Mouse (Mus musculus): ENCODE measurements at regions not wholly inside any gene's neighbourhood (a gene's known extent, or its start where the extent isn't known, plus 50 kb on each side); places are given as distances from the start of the nearest gene placed in this dataset.
A peak's percentile ranks its signal among the peaks of the same experiment; 100 is the strongest.

DNA sequence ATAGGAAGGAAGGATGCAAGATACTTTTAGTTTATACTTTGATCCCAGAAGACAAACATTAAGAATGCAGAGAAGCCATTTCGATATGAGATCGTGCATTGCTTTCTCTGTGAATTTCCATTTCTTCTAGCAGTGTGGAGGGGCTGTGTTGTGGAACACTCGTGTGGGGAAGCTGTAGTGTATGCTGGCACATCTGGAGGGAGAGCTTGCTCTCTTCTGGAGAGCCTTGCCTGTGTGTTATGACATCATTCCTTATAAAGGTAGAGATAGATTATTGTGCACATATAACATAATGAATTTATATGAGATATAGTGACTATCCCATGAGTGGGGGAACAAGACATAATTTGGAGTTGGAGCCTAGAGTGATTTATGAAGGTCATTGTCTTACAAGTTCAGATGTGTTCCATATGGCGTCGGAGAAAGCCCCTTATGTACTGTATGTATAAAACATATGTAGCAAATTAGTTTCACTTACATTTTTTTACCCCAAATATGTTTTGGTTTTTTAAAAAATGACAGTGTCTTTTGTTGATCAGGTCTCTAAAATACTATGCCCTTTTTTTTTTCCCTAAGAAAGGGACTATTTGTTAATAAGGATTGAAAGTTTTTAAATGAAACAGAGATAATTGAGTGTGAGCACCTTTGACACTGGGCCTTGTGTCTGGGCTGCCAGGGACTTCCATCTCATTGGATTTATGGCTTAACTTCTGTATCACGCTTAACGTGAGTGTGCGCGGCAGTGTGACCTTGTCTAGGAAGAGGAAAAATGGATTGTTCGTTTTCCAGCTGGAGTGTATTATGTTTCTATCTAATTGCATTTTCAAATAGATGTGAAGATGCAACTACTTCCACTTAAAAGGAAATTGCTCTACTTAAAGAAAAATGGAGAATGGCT lies 230.8 kb downstream of the Papss1 start:
- ATAC-seq (replicated peaks; ENCODE audit: low read depth, poor library complexity, severe bottlenecking), result no peak

DNA sequence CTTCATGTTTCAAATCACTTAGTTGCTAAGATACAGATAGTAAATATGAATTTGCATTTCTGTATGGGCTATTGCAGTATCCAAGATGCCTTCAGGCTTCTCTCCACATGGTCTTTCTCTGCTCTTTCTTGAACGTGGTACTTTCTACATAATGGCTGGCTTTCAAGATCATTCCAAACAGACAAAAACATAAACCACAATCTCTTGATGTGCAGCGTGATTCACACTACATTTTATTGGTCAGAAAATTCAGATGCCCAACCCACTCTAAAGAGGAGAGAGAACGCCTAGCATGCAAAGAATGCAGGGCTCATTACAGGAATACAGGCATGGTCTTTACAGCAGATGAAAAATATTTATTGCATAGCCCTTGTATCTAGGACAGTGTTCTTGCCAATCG lies 235.2 kb downstream of the Papss1 start:
- no peak for ATAC-seq (replicated peaks; ENCODE audit: low read depth, poor library complexity, severe bottlenecking)

DNA sequence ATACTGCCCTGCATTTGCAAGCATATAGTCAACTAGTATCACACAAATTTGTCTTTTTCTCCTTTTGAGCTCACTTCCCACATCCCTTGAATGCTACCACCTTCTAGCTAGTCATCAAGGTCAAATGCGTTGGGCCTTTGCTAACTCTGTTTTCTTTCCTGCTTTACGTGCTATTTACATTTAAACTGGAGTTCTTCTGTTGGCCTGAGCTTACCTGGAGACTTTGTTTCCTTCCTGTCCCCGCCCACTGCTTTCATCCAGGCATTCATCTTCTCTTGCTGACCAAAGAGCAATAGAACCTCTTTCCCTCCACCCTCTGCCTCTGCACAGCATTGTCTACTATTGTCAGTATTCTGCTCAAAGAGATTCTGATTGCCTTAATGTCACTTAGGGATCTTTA lies 237.0 kb downstream of the Papss1 start:
- no peak for ATAC-seq (replicated peaks; ENCODE audit: low read depth, poor library complexity, severe bottlenecking)

DNA sequence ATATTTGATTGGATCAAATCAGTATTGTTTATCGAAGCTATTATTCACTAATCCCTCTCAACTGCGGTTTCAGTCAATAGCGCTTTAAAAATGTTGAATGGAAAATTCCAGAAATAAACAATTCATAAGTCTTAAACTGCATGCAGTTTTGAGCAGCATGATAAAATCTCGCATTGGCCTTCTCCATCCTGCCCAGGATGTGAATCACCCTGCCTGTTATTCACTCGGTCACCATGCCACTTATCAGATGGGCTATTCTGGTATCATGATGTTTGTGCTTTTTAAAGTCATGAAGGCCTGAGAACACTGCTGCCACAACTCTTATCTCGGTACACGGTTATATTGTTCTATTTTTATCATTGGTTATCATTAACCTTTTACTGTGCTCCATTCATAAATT lies 238.3 kb downstream of the Papss1 start:
- ATAC-seq (replicated peaks; ENCODE audit: low read depth, poor library complexity, severe bottlenecking), result no peak

DNA sequence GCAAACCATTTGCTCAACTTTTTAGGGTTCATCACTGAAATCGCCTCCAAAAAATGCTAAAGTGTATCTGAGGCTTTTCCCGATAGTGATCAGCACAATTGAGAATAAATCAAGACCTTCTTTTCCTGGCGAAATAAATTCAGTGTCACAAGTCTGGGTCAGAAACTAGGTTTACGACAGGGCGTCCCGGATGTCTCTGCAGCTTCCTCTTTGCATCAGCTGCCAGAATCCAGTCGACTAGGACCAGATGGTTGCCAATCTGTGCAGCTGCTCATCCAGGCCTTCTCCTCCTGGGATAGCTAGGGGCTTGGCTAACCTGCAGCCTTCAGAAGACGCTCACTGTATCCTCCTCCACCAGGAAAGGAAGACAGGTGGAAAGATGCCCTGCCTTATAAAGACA lies 243.6 kb downstream of the Papss1 start:
- ATAC-seq (replicated peaks; ENCODE audit: low read depth, poor library complexity, severe bottlenecking), result no peak

GRCm38 (mm10) chr3:131812968-131813367 lies 248.4 kb downstream of the Papss1 start:
- no peak for ATAC-seq (replicated peaks; ENCODE audit: low read depth, poor library complexity, severe bottlenecking)

- ATAC-seq (replicated peaks; ENCODE audit: low read depth, poor library complexity, severe bottlenecking), result no peak
Measured at GRCm38 (mm10) chr3:131818806-131819205, 254.2 kb downstream of the Papss1 start.

DNA sequence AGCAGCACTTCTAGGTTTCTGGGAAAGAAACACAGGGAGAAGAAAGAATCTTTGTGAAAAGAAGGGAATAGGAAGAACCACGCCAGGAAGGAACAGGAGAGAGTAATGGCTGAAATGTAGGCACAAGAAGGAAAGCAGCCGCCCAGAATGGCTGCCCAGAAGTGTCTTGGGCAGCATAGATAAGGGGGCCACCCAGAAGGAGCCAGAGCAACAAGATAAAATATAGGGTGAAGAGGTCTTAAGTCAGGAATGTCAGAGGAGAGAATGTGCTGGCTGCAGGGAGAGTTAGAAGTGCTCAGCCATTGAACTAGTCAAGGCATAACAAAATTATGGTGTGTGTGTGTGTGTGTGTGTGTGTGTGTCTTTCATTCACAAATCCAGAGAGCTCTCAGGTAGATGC lies 227.7 kb upstream of the Dkk2 start:
- no peak for ATAC-seq (replicated peaks; ENCODE audit: low read depth, poor library complexity, severe bottlenecking)

DNA sequence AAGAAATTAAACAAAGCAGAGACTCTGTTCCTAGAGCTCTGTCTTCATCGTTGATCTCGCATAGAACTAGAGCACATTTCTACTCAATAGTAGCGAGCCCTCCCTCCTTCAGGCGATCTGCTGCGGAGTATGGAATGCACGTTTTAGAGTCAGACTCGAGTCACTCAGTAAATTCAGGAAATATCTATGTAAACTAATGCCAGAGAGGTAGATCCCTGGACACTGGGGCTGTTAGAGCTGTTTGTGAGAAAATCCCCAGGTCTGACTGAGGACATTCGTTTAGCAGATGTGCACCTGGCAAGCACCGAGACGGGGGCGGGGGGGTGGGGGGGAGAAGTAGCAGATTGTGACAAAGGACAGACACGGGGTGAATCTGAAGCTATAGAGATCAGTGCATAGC lies 226.0 kb upstream of the Dkk2 start:
- no peak for ATAC-seq (replicated peaks; ENCODE audit: low read depth, poor library complexity, severe bottlenecking)

GRCm38 (mm10) chr3:131865106-131865505 lies 220.0 kb upstream of the Dkk2 start:
- ATAC-seq (replicated peaks; ENCODE audit: low read depth, poor library complexity, severe bottlenecking), result no peak

GRCm38 (mm10) chr3:131867266-131867665 lies 217.8 kb upstream of the Dkk2 start:
- no peak for ATAC-seq (replicated peaks; ENCODE audit: low read depth, poor library complexity, severe bottlenecking)

- ATAC-seq (replicated peaks; ENCODE audit: low read depth, poor library complexity, severe bottlenecking), result peak; percentile 52; the same call in 1 of the 2 replicates
Measured at GRCm38 (mm10) chr3:131868219-131868964, 216.7 kb upstream of the Dkk2 start.

GRCm38 (mm10) chr3:131869306-131869705 lies 215.8 kb upstream of the Dkk2 start:
- no peak for ATAC-seq (replicated peaks; ENCODE audit: low read depth, poor library complexity, severe bottlenecking)

DNA sequence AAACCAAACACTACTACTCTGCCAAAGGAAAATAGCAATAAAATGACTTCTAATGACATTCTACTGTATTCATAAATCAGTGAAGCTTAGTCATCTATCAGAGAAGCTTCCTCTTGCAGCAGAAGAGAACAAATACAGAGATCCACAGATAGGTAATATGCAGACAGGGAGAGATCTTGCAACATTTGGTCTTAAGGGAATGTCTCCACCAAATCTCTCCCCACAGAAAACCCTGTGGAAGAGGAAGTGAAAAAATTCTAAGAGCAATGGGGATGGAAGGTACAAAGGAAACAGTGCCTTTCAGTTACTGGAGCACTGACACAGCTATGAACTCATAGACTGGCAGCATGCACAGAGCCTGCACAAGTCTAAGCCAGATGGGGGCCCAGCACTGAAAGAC lies 202.4 kb upstream of the Dkk2 start:
- ATAC-seq (replicated peaks; ENCODE audit: low read depth, poor library complexity, severe bottlenecking), result no peak

- 0 out of 2 replicates have a peak, but pooled peaks have one; percentile 22 for ATAC-seq (replicated peaks; ENCODE audit: low read depth, poor library complexity, severe bottlenecking)
Measured at GRCm38 (mm10) chr3:131886470-131886869, 198.6 kb upstream of the Dkk2 start.

- no peak for ATAC-seq (replicated peaks; ENCODE audit: low read depth, poor library complexity, severe bottlenecking)
Measured at GRCm38 (mm10) chr3:131886984-131887383, 198.1 kb upstream of the Dkk2 start.

- no peak for ATAC-seq (replicated peaks; ENCODE audit: low read depth, poor library complexity, severe bottlenecking)
Measured at GRCm38 (mm10) chr3:131887670-131888069, 197.4 kb upstream of the Dkk2 start.

DNA sequence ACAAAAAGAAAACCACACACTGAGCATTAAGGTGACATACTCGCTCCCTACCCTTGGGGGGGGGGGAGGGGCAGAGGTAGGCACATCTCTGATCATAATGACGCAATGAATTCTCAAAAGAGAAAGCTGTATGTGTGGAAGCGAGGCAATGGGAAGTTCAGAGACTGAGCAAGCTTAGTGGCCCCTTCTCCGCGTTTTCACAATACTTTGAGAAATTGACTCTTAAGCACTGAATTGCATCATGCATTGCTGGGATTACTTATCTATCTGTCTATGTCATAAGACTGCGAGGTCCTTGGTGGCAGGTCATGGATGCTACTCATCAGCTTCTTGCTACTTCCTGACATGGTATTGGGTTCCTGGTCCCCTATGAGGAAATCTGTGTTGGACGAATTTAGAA lies 193.2 kb upstream of the Dkk2 start:
- no peak for ATAC-seq (replicated peaks; ENCODE audit: low read depth, poor library complexity, severe bottlenecking)

DNA sequence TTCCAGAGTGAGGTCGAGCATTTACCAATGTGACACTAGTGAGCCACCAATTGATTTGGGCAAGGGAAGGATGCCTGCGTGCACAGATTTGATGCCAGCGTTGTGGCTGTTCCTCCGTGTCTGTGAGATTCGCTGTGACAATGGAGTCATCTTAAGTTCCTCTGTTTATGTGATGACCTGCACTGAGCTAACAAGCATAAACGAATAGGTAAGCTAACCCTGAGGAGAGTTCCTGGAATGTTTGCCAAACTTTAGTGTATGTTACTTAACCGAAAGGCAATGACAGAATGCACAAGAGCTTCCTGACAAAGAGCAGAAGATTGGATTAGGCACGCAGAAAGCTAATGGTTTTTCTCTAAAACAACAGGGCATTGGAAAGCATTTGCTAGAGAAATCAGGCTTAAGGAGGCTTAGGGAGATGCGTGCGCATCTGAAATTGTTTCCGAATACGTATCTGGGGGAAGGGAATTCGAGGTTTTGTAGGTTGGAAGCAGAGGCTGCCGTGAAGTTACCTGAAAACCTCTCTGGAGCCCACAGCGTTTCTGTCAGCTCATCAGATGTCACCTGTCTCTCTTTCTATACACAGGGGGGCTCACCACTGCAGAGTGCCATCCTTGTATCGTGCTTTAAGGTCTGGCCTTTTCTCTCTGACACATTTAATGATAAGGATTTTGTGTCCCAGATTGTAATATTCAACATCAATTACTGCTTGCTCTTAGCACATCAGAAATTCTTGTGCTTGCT lies 191.9 kb upstream of the Dkk2 start:
- ATAC-seq (replicated peaks; ENCODE audit: low read depth, poor library complexity, severe bottlenecking), result no peak

- no peak for ATAC-seq (replicated peaks; ENCODE audit: low read depth, poor library complexity, severe bottlenecking)
Measured at GRCm38 (mm10) chr3:131895057-131895456, 190.0 kb upstream of the Dkk2 start.

DNA sequence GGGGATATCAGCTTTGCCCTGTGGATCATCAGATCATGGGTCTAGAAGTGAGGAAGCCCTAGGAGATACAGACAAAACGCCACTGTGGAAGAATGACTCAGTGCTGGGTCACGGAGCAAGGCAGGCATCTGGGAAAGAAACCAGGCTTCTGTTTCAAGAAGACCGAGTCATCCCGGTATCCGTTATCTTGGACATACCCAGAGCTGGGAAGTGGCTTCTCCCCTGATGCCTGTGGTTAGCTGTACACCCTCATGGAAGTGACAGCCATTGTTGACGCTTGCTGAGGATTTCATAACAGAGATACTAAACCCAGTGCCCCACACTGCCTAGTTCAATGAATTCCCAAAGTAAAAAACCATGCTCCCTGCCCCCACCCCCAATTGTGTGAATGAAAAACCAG lies 171.6 kb upstream of the Dkk2 start:
- no peak for ATAC-seq (replicated peaks; ENCODE audit: low read depth, poor library complexity, severe bottlenecking)
